Mouse (Mus musculus): ENCODE data around the gene Mesp2.

Mesp2 gene

DNA sequence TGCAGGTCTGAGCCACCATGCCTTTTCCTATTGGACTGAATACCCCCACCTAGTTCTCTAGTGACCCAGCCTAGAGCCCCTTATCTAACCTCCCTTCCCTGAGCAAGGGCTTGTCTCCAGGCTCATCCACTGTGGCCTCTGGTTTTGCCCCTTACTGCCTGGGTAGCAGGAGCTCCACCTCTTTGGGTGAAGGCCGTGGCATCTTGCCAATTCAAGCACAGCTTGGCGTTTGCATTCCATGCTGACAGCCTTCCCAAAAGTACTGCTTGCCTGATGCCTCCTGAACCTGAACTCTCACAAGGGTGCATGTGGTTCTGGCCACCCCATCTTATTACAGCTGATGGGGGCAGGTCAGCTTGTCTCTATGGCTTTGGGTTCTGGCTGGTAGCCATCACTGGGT lies 6.6 kb upstream of the Mesp2 start:
- in situ Hi-C loops (cut with MseI, MboI): no loop called here

GRCm38 (mm10) chr7:79808561-79808960 lies 2.0 kb upstream of the Mesp2 start:
- in situ Hi-C loops (cut with MseI, MboI): no loop called here

- in situ Hi-C loops (cut with MseI, MboI): no loop called here
These were observed 2.9 kb downstream of the Mesp2 start for GRCm38 (mm10) chr7:79813409-79813808.

DNA sequence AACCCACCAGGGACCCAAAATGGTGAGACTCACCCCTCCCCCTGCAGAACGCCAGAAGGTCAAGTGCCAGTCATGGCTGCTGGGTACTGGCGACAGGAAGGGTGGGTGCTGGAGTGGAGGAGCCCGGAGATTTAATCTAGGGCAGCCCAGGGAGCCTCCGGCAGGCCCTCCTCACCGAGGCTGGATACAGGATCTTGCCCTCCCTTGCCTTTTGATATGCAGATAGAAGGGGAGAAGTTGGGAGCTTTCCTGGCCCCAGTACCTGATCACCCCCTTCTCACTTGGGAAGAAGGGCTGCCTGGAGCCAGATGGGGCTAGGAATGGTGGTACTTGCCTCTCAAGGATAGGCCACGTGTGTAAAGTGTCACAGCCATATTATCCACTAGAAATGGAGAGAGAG lies 7.8 kb downstream of the Mesp2 start:
- in situ Hi-C loops (cut with MseI, MboI): no loop called here

DNA sequence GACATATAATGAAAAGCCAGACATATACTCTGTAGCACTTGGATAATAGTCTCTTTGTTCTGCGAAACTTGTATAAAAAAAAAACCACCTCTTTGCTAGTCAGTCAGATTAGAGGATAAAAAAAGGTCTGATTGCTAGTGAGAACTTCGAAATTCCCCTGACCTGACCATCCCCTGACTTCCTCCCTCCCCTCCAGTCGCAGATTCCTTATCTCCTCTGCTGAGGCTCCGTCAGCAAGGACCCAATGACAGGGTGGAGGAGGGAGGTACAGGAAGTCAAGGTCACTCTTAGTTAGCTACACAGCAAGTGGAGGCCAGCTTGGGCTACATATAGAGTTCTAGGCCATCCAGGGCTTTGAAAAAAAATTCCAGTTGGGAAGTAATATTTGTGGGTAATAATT lies 9.0 kb downstream of the Mesp2 start:
- in situ Hi-C loops (cut with MseI, MboI): no loop called here

GRCm38 (mm10) chr7:79819996-79820395 lies 9.5 kb downstream of the Mesp2 start:
- in situ Hi-C loops (cut with MseI, MboI): no loop called here

DNA sequence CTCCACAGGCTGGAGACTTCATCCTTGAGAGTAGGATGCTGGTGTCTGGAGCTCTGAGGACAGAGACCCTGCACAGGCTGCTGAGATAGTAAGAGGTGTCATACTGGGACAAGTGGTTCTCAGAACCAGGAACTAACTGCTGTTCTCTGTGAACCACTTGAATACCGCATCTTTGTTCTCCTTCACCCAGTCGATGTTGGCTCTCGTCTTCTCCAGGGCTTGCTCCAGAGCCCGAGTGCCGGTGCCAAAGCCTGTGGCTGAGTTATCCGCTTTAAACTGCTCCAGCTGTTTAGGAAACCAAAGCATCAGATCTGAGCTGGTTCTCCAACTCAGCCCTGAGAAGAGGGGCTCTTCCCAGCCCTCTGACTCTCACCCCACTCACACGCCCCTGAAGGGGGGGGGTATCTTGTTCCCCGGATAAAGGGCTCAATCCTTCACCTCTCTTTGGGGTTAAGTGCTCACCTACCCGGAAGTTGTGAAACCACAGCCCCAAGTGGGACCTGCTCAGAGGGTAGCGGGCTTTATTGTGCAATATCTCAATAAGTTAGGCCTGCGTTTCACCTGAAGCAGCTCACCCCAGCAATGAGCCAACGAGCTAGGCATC lies 11.7 kb downstream of the Mesp2 start:
- in situ Hi-C loops (cut with MseI, MboI): no loop called here

- in situ Hi-C loops (cut with MseI, MboI): no loop called here
These were observed 17.8 kb downstream of the Mesp2 start for GRCm38 (mm10) chr7:79828341-79828740.

GRCm38 (mm10) chr7:79831145-79831544 lies 20.6 kb downstream of the Mesp2 start:
- in situ Hi-C loops (cut with MseI, MboI): no loop called here

- in situ Hi-C loops (cut with MseI, MboI): no loop called here
These were observed 21.1 kb downstream of the Mesp2 start for GRCm38 (mm10) chr7:79831585-79831984.

DNA sequence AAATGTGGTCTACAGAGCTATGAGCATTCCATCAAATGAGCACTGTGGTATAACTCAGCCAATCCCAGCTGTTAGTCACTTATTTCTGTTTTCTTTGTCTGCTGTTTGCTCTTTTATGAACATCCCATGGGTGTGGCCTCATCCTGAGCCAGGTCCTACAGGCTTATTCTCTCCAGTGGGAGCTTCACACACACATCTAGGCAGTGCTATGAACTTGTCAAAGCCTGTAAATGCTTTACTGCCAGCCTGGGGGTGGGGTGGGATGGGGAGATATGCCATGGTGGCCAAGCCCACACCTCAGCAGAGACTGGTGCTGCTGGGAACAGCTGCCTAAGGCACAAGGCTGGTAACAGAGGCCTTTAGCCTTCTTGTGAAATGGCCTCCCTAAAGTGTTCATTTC lies 22.5 kb downstream of the Mesp2 start:
- in situ Hi-C loops (cut with MseI, MboI): no loop called here

GRCm38 (mm10) chr7:79835196-79835595 lies 24.7 kb downstream of the Mesp2 start:
- in situ Hi-C loops (cut with MseI, MboI): no loop called here

DNA sequence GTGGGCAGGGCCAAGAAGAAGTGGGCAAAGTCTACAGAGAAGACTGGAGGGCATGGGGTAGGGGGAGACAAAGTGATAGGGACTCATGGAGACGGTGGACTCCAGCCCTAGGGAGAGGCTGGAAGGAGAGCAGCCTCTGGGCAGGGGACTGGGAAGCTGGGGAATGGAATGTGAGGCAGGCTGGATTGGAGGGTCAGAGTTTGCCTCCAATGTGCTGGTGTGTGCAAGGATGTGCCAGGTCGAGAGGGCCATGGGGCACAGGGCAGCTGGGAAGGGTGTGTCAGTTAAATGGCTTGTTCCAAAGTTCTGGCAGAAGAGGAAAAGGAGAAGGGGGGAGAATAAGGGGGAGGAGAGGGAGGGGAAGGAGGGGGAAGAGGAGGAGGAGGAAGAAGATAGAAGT lies 26.7 kb downstream of the Mesp2 start:
- in situ Hi-C loops (cut with MseI, MboI): no loop called here

DNA sequence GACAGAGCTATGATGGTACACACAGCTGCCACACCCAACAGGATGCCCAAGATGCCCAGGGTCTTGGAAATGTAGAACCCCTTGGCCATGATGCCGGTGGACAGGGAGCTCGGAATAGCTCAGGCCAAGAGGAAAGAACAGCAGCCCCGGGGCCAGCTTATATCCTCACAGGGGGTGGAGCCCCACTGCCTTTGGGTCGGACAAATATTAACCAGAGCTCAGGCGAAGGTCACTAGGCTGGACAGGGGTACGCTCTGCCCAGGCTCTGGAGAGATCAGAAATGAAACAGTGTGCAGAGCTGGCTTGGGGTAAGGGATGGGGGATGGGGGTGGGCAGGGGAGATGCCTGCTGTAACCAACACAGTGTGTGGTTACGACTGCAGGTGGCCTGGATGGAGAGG lies 31.6 kb downstream of the Mesp2 start:
- in situ Hi-C loops (cut with MseI, MboI): no loop called here

DNA sequence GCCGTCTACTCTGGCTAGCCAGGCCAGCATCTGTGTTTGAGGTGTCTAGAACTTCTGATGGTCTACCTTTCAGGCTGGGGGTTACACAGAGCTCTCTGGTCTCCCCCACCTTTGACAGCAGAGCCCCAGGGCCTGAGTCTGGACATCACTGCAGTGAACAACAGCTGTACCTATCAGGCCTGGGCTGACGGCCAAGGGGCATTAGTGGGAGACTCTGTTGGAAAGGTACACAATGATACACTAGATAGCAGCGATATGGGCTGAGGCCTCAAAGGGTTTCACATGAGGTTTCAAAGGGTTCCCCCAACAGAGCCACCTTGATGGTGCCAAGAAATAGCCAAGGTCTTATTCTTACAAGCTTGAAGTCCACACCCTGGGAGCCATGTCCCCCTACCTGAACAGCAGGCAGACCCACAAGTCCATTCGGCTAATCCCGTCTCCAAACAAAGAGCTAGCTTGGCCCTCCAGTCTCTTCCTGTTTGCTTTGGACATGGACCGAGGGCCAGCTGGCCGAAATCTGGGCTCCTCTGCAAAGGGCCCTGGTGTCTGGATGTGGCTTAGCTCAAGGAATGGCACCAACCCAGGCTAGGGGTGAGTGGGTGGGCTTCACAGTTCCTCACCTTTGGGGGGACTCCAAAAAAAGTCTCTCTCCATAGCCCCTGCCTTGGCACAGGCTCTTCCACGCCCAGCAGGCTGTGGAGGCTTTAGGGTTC lies 33.7 kb downstream of the Mesp2 start:
- in situ Hi-C loops (cut with MseI, MboI): no loop called here

DNA sequence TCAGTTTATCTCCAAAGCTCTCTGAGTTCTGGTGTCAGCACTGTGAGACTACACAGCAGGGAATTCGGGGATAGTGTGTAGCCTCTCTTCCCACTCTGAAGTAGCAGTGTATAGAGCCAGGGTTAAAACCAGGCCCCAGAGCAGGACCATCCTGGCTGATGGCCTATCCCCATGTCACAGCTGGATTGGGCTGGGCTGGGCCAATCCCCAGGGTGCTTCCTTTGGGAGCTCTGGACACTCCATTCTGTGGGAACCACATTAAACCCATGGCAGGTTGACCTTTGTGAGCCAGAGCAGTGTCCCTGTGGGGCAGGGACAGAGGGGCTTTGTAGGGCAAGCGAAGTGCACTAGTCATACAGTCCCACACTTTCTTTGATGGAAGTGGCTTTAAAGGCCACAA lies 35.8 kb downstream of the Mesp2 start:
- in situ Hi-C loops (cut with MseI, MboI): no loop called here

DNA sequence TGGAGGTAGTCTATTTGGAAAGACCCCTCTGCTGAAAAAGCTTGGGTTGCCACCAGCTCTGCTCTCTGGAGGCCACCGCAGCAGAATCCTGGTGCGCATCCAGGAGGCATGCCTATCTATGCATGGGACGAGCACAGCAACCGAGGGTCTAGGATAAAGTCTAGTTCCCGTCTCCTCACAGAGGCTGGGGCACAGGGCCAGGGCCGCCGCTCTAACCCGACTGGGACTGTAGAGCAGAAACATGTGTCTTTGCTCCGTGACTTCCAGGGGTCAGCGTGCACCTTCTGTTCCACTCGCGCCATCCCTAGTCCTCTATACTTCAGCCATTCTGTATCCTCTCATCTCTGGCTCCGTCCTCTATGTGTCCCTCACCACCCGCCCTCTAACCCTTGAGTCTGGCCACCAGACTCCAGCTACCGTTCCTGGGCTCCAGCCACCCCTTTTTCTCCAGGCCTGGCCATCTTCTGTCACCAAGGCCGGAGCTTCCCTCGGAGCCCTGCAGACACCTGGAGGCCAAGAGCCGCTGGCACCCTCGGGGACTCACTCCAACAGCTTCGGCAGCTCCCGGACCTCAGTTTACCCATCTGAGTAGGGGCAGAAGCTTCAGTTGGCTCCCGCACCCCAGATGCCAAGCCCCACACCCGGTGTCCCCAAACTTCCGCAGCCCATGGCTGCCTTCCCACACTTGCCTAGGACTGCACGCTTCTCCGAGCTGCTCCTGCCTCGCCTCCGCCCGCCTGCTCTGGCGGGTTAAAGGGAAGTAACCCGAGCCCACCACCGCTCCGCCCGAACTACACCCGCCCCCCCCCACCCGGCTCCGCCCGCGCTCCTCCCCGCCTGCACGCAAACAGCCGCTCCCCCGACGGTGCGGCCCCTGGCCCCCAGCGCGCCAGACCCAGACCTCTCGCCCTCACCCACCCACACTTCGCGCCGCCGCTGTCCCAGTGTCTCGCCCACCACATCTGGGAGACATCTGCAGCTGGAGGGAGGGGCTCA lies 37.2 kb downstream of the Mesp2 start:
- in situ Hi-C loops (cut with MseI, MboI): no loop called here

- in situ Hi-C loops (cut with MseI, MboI): no loop called here
These were observed 45.8 kb downstream of the Mesp2 start for GRCm38 (mm10) chr7:79856305-79856704.

DNA sequence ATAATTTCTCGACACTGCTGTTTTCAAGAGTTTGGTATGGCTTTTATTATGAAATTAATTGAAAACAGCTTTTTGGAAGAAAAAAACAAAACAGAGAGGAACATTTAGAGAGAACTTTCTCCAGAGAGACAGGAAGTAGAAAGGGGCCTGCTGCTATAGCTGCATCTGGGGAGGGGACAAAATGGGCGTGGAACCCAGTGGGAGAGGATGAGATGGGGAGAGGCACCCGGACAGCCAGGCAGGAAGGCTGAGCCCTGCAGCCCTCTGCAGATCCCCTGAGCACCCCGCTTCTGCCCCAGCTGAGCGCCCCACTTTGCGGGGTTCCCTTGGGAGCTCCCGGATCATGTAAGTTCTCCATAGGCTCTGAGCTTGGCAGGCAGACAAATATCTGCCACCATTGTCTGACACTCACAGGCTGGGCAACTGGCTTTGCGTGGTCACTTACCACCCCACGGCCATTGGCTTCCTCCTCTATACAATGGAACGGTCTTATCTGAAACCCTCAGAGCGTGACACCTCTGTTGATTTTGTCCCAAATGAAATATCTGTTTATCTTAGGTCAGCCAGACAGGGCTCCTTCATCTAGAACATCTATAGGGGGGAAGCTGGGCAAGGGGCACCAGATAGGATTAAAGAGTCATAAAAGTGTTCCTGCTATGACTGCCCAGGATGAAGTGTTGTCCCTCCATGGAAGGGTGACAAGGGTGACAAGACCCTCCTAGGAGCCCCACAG lies 47.8 kb downstream of the Mesp2 start:
- in situ Hi-C loops (cut with MseI, MboI): no loop called here

- in situ Hi-C loops (cut with MseI, MboI): no loop called here
These were observed 48.6 kb downstream of the Mesp2 start for GRCm38 (mm10) chr7:79858956-79859630.

- in situ Hi-C loops (cut with MseI, MboI): no loop called here
These were observed 50.3 kb downstream of the Mesp2 start, which contains the start of gene Anpep for GRCm38 (mm10) chr7:79860811-79861210. Gene Anpep (minus strand): TSS chr7:79861059.
